Mouse (Mus musculus): Measurements from ENCODE around the gene Galc.
"Not testable (repeated sequence)": the region's sequence is repeated elsewhere in the genome, so short reads cannot be mapped to it uniquely, and the experiment has no call there.

Galc gene

GRCm38 (mm10) chr12:98255373-98255995 lies 3.8 kb downstream of the Galc start:
- intact Hi-C loops (cut with DNase I): no loop called here

- intact Hi-C loops (cut with DNase I): no loop called here
These were observed 6.8 kb downstream of the Galc start for GRCm38 (mm10) chr12:98252417-98252816.

- intact Hi-C loops (cut with DNase I): no loop called here
These were observed 8.9 kb downstream of the Galc start for GRCm38 (mm10) chr12:98250327-98250726.

- intact Hi-C loops (cut with DNase I): no loop called here
These were observed 9.6 kb downstream of the Galc start for GRCm38 (mm10) chr12:98249671-98250070.

- intact Hi-C loops (cut with DNase I): no loop called here
These were observed 12.4 kb downstream of the Galc start for GRCm38 (mm10) chr12:98246835-98247234.

GRCm38 (mm10) chr12:98244865-98245264 lies 14.4 kb downstream of the Galc start:
- intact Hi-C loops (cut with DNase I): no loop called here

- intact Hi-C loops (cut with DNase I): no loop called here
These were observed 15.1 kb downstream of the Galc start for GRCm38 (mm10) chr12:98244161-98244560.

- intact Hi-C loops (cut with DNase I): not testable (repeated sequence)
These were observed 20.8 kb downstream of the Galc start for GRCm38 (mm10) chr12:98238478-98238877.

- intact Hi-C loops (cut with DNase I): no loop called here
These were observed 32.2 kb downstream of the Galc start for GRCm38 (mm10) chr12:98227037-98227436.

GRCm38 (mm10) chr12:98223286-98223685 lies 36.0 kb downstream of the Galc start:
- intact Hi-C loops (cut with DNase I): no loop called here

- intact Hi-C loops (cut with DNase I): no loop called here
These were observed 42.8 kb downstream of the Galc start for GRCm38 (mm10) chr12:98216432-98216831.

GRCm38 (mm10) chr12:98215512-98215911 lies 43.7 kb downstream of the Galc start:
- intact Hi-C loops (cut with DNase I): no loop called here

GRCm38 (mm10) chr12:98214191-98214590 lies 45.1 kb downstream of the Galc start:
- intact Hi-C loops (cut with DNase I): loop anchor here (5.0 kb wide), 1 partner anchor 68 kb away; no protein-coding TSS in a partner anchor

GRCm38 (mm10) chr12:98213791-98214190 lies 45.5 kb downstream of the Galc start:
- intact Hi-C loops (cut with DNase I): loop anchor here (2.0 to 5.0 kb wide), 2 partner anchors 69 to 133 kb away; no protein-coding TSS in a partner anchor

- intact Hi-C loops (cut with DNase I): loop anchor here (2.0 to 5.0 kb wide), 2 partner anchors 69 to 133 kb away; no protein-coding TSS in a partner anchor
These were observed 45.9 kb downstream of the Galc start for GRCm38 (mm10) chr12:98213332-98213731.

- intact Hi-C loops (cut with DNase I): loop anchor here (2.0 to 5.0 kb wide), 2 partner anchors 70 to 134 kb away; no protein-coding TSS in a partner anchor
These were observed 46.6 kb downstream of the Galc start for GRCm38 (mm10) chr12:98212457-98213175.

GRCm38 (mm10) chr12:98210495-98210894 lies 48.8 kb downstream of the Galc start:
- intact Hi-C loops (cut with DNase I): loop anchor here (5.0 kb wide), 1 partner anchor 72 kb away; no protein-coding TSS in a partner anchor

- intact Hi-C loops (cut with DNase I): no loop called here
These were observed 51.2 kb downstream of the Galc start for GRCm38 (mm10) chr12:98208104-98208503.

- intact Hi-C loops (cut with DNase I): no loop called here
These were observed 53.7 kb downstream of the Galc start for GRCm38 (mm10) chr12:98205450-98206051.

- intact Hi-C loops (cut with DNase I): no loop called here
These were observed 61.9 kb downstream of the Galc start for GRCm38 (mm10) chr12:98197401-98197800.

GRCm38 (mm10) chr12:98190201-98190600 lies 69.1 kb downstream of the Galc start:
- intact Hi-C loops (cut with DNase I): no loop called here

- intact Hi-C loops (cut with DNase I): no loop called here
These were observed 70.2 kb downstream of the Galc start for GRCm38 (mm10) chr12:98189096-98189495.

Measured in adrenal gland (tissue).